Mouse (Mus musculus) midbrain, embryonic 15.5 days (tissue): ENCODE measurements at regions not wholly inside any gene's neighbourhood (a gene's known extent, or its start where the extent isn't known, plus 50 kb on each side); places are given as distances from the start of the nearest gene placed in this dataset.

Experiments used
- ATAC-seq: fragments of 200-750 bp; cut with Nextera tagmentation; replicated peaks from 2 replicates; pipeline ENCODE4 v1.8.0; 2017; ENCODE audit warnings: moderate TSS enrichment
- H3K27ac ChIP-seq: fragments of 300-500 bp; sonication (generic); 2 replicates; pipeline ENCODE4 v1.5.1; 2015; ENCODE audit warnings: mild to moderate bottlenecking, inconsistent platforms
- H3K27me3 ChIP-seq: fragments of 300-500 bp; sonication (generic); replicated peaks from 2 replicates; pipeline ENCODE4 v1.6.1; 2015; ENCODE audit warnings: inconsistent platforms
- H3K36me3 ChIP-seq: fragments of 300-500 bp; sonication (generic); replicated peaks from 2 replicates; pipeline ENCODE4 v1.6.1; 2015; ENCODE audit warnings: inconsistent platforms
- H3K4me1 ChIP-seq: fragments of 300-500 bp; sonication (generic); 2 replicates; pipeline ENCODE4 v1.6.1; 2015; ENCODE audit warnings: inconsistent platforms
- H3K4me2 ChIP-seq: fragments of 300-500 bp; sonication (generic); 2 replicates; pipeline ENCODE4 v1.6.1; 2015; ENCODE audit warnings: inconsistent platforms, mild to moderate bottlenecking, moderate library complexity
- H3K4me3 ChIP-seq: fragments of 300-500 bp; sonication (generic); 2 replicates; pipeline ENCODE4 v1.5.1; 2015; ENCODE audit warnings: mild to moderate bottlenecking, inconsistent platforms
- H3K9ac ChIP-seq: fragments of 300-500 bp; sonication (generic); 2 replicates; pipeline ENCODE4 v1.6.1; 2015; ENCODE audit warnings: mild to moderate bottlenecking, inconsistent platforms
- H3K9me3 ChIP-seq: fragments of 300-500 bp; sonication (generic); 2 replicates; pipeline ENCODE4 v1.6.1; 2016; ENCODE audit warnings: inconsistent platforms
- WGBS: fragments of 180-500 bp; shearing (Covaris S2); methylation state at CpG from one replicate; pipeline ENCODE4 v1.1.7; 2015; ENCODE audit warnings: mixed read lengths; 5-methylcytosine and 5-hydroxymethylcytosine counted together

GRCm38 (mm10) chr4:31468306-31468705 lies 495.6 kb upstream of the Map3k7 start:
- no peaks in the 10 kb centered on the region for H3K27me3 ChIP-seq
- no peaks in the 10 kb centered on the region for H3K9me3 ChIP-seq
- ATAC-seq = no peak
- no peaks in the 10 kb centered on the region for H3K36me3 ChIP-seq
- WGBS = 75% methylated on average over 9 of the region's 9 CpGs
- H3K27ac ChIP-seq = no peak overlapping the region
- H3K4me2 ChIP-seq = no peak overlapping the region
- no peaks in the 10 kb centered on the region for H3K4me1 ChIP-seq
- H3K4me3 ChIP-seq = no peak overlapping the region
- no peak overlapping the region for H3K9ac ChIP-seq

DNA sequence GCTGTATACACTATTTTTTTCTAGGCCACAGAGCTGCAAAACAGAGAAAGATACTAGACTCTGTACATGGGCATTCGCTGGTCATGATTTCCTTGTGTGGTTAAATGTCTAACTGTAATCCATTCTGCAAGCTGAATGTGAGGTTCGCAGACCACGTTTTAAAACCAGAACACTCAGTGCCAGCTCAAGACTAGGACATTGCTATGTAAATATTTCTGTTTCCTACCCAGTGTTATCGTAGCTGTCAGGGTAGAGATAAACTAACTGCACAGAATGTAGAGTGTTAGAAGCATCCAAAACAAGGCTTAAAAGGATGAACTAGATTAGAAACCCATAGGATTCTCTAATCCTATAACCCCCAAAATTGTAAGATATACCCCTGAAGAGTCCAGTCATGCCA lies 494.1 kb upstream of the Map3k7 start:
- Histone ChIP-seq H3K27me3 (no peaks in the 10 kb centered on the region), H3K27ac (no peak overlapping the region), H3K9me3 (no peaks in the 10 kb centered on the region), H3K4me3 (no peak overlapping the region), H3K4me2 (no peak overlapping the region), H3K4me1 (no peaks in the 10 kb centered on the region), H3K36me3 (no peaks in the 10 kb centered on the region), H3K9ac (no peak overlapping the region)
- WGBS = 80% methylated on average over 4 of the region's 4 CpGs
- no peak for ATAC-seq

- H3K27ac ChIP-seq = no peak overlapping the region
- H3K9ac ChIP-seq = no peak overlapping the region
- H3K4me3 ChIP-seq = no peak overlapping the region
- no peaks in the 10 kb centered on the region for H3K36me3 ChIP-seq
- ATAC-seq = no peak
- H3K9me3 ChIP-seq = no peaks in the 10 kb centered on the region
- H3K4me2 ChIP-seq = no peak overlapping the region
- 79% methylated on average over 3 of the region's 3 CpGs for WGBS
- H3K4me1 ChIP-seq = no peaks in the 10 kb centered on the region
- no peaks in the 10 kb centered on the region for H3K27me3 ChIP-seq
Measured at GRCm38 (mm10) chr4:31492535-31492934, 471.4 kb upstream of the Map3k7 start.

- WGBS = 64% methylated on average over 3 of the region's 3 CpGs
- ATAC-seq = no peak
- no peak overlapping the region for H3K27ac ChIP-seq
Measured at GRCm38 (mm10) chr4:31493087-31493511, 470.8 kb upstream of the Map3k7 start.

DNA sequence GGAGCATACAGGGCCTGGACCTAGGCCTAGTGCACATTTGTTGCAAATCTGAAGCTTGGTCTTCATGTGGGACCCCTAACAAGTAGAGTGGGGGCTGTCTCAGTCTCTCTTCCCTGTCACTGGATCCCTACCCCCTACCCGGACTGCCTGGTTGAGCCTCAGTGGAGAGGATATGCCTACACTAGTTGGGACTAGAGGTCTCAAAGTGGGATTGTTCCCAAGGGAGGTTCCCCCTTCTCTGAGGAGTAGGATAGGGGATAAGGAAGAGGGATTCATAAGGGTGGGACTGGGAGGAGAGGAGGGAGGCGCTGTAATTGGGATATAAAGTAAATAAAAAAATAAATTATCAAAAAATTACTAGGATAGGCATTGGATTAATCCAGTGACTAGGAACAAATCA lies 464.0 kb upstream of the Map3k7 start:
- Histone ChIP-seq H3K4me2 (no peak overlapping the region), H3K9me3 (no peaks in the 10 kb centered on the region)
- 98% methylated on average over 2 of the region's 2 CpGs for WGBS

More at GRCm38 (mm10) chr4:31493087-31493511, 470.8 kb upstream of the Map3k7 start:
- H3K4me3 ChIP-seq = no peak overlapping the region
- no peaks in the 10 kb centered on the region for H3K4me1 ChIP-seq
- H3K4me2 ChIP-seq = no peak overlapping the region
- H3K36me3 ChIP-seq = no peaks in the 10 kb centered on the region
- H3K9ac ChIP-seq = no peak overlapping the region
- H3K9me3 ChIP-seq = no peaks in the 10 kb centered on the region
- no peaks in the 10 kb centered on the region for H3K27me3 ChIP-seq

DNA sequence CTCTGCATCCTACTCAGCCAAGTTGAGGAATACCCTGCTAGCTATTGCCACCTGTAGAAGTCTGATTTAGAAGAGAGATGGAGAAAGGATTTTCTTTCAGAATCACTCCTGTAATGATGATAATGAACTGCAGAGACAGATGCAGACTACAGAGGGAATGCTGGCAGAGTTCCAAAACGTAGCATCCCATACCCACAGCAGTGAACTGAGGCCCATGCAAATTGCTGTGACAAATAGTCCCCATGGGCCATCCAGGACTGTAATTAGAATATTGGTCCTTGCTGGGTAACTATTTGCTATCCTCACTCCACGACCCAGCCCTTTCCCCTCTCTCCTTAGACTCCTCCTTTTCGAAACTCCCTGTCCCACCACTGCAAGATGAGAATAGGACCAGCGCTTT lies 463.5 kb upstream of the Map3k7 start:
- 57% methylated on average over 4 of the region's 4 CpGs for WGBS
- H3K27ac ChIP-seq = no peak overlapping the region
- ATAC-seq = no peak

More for the DNA sequence above, 464.0 kb upstream of the Map3k7 start:
- Histone ChIP-seq H3K4me3 (no peak overlapping the region), H3K4me1 (no peaks in the 10 kb centered on the region), H3K27ac (no peak overlapping the region), H3K9ac (no peak overlapping the region), H3K27me3 (no peaks in the 10 kb centered on the region), H3K36me3 (no peaks in the 10 kb centered on the region)
- no peak for ATAC-seq

DNA sequence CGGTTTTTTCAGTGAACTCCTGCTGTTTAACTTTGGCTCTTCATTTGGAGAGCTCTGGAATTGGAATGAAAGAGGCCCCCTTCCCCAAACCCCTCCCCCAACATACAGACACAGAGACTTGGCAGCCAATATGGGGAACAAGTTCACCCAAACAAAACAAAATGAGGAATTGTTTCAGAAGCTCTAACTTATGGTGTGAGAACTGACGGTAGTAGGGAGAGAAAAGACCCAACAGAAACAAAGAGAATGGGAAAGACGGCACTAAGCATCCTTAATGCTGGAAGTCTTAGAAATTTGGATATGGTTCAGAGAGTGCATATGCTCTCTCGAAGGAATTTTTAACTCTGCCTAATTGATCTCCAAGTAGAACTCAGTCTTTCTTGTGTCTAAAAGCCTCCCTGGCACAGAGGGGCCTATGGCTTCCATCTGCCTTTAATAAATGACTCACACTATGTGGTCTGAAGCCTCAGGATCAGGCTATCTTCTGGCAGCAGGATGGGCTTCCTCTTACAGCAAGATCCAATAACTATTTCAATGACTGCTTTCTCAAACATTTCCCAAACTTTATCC lies 438.2 kb upstream of the Map3k7 start:
- H3K4me1 ChIP-seq = no peaks in the 10 kb centered on the region
- no peak overlapping the region for H3K4me3 ChIP-seq
- no peaks in the 10 kb centered on the region for H3K36me3 ChIP-seq
- no peak overlapping the region for H3K9ac ChIP-seq
- H3K27me3 ChIP-seq = no peaks in the 10 kb centered on the region
- H3K9me3 ChIP-seq = no peaks in the 10 kb centered on the region
- WGBS = 49% methylated on average over 4 of the region's 4 CpGs
- no peak for ATAC-seq
- H3K4me2 ChIP-seq = no peak overlapping the region
- no peak overlapping the region for H3K27ac ChIP-seq

More for the DNA sequence above, 463.5 kb upstream of the Map3k7 start:
- Histone ChIP-seq H3K9ac (no peak overlapping the region), H3K9me3 (no peaks in the 10 kb centered on the region), H3K4me2 (no peak overlapping the region), H3K4me1 (no peaks in the 10 kb centered on the region), H3K36me3 (no peaks in the 10 kb centered on the region), H3K27me3 (no peaks in the 10 kb centered on the region), H3K4me3 (no peak overlapping the region)

- Histone ChIP-seq H3K4me3 (no peak overlapping the region), H3K27ac (no peak overlapping the region), H3K9ac (no peak overlapping the region), H3K27me3 (no peaks in the 10 kb centered on the region), H3K36me3 (no peaks in the 10 kb centered on the region), H3K9me3 (no peaks in the 10 kb centered on the region), H3K4me2 (no peak overlapping the region), H3K4me1 (no peaks in the 10 kb centered on the region)
- 72% methylated on average over 1 of the region's 1 CpGs for WGBS
- no peak for ATAC-seq
Measured at GRCm38 (mm10) chr4:31536811-31537210, 427.1 kb upstream of the Map3k7 start.

- ATAC-seq = peak; percentile 75
- H3K27ac ChIP-seq = no peak overlapping the region
- WGBS = 87% methylated on average over 16 of the region's 16 CpGs
- no peak overlapping the region for H3K4me3 ChIP-seq
- no peak overlapping the region for H3K4me2 ChIP-seq
- H3K27me3 ChIP-seq = no peaks in the 10 kb centered on the region
- H3K36me3 ChIP-seq = no peaks in the 10 kb centered on the region
- H3K9ac ChIP-seq = no peak overlapping the region
- H3K4me1 ChIP-seq = no peaks in the 10 kb centered on the region
- no peaks in the 10 kb centered on the region for H3K9me3 ChIP-seq
Measured at GRCm38 (mm10) chr4:31553780-31554394, 410.0 kb upstream of the Map3k7 start.

DNA sequence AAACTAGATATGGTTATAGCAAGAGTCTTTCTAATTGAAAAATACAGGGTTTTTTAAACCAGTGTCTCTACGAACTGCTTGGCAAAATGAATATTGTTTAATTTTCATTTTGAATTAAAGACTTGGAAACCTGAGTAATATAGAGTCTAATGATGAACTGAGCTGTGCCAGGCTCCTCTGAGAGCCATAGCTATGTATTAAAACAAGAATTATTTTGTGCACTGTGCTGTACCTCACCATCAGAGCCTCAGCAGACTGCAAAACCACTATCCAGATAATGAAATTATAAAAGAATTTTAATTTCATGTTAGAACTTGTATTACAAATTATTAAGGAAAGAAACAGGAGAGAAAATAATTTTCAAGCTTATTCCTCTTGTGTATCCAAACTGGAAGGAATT lies 408.8 kb upstream of the Map3k7 start:
- 85% methylated on average over 1 of the region's 1 CpGs for WGBS
- H3K9me3 ChIP-seq = no peaks in the 10 kb centered on the region
- no peaks in the 10 kb centered on the region for H3K4me1 ChIP-seq
- H3K36me3 ChIP-seq = no peaks in the 10 kb centered on the region
- no peak overlapping the region for H3K9ac ChIP-seq
- no peak overlapping the region for H3K27ac ChIP-seq
- H3K4me3 ChIP-seq = no peak overlapping the region
- ATAC-seq = no peak
- no peaks in the 10 kb centered on the region for H3K27me3 ChIP-seq
- no peak overlapping the region for H3K4me2 ChIP-seq

- ATAC-seq = no peak
- Histone ChIP-seq H3K27ac (no peak overlapping the region), H3K9ac (no peak overlapping the region), H3K27me3 (no peaks in the 10 kb centered on the region), H3K4me1 (no peaks in the 10 kb centered on the region), H3K36me3 (no peaks in the 10 kb centered on the region), H3K9me3 (no peaks in the 10 kb centered on the region), H3K4me2 (no peak overlapping the region), H3K4me3 (no peak overlapping the region)
- WGBS = 79% methylated on average over 7 of the region's 7 CpGs
Measured at GRCm38 (mm10) chr4:31557261-31557660, 406.6 kb upstream of the Map3k7 start.

- no peak overlapping the region for H3K4me2 ChIP-seq
- H3K4me1 ChIP-seq = no peaks in the 10 kb centered on the region
- H3K9ac ChIP-seq = no peak overlapping the region
- ATAC-seq = no peak
- no peak overlapping the region for H3K4me3 ChIP-seq
- 58% methylated on average over 4 of the region's 4 CpGs for WGBS
- H3K27ac ChIP-seq = no peak overlapping the region
- no peaks in the 10 kb centered on the region for H3K9me3 ChIP-seq
- no peaks in the 10 kb centered on the region for H3K27me3 ChIP-seq
- no peaks in the 10 kb centered on the region for H3K36me3 ChIP-seq
Measured at GRCm38 (mm10) chr4:31560305-31560704, 403.6 kb upstream of the Map3k7 start.

GRCm38 (mm10) chr4:31561183-31561582 lies 402.7 kb upstream of the Map3k7 start:
- Histone ChIP-seq H3K36me3 (no peaks in the 10 kb centered on the region), H3K27ac (no peak overlapping the region), H3K9me3 (no peaks in the 10 kb centered on the region), H3K4me1 (no peaks in the 10 kb centered on the region), H3K4me3 (no peak overlapping the region), H3K27me3 (no peaks in the 10 kb centered on the region), H3K9ac (no peak overlapping the region), H3K4me2 (no peak overlapping the region)
- WGBS = 94% methylated on average over 10 of the region's 10 CpGs
- ATAC-seq = no peak
